Mouse (Mus musculus) induced T-regulatory cell, adult 2 months (primary cell): ENCODE measurements around the gene Cetn4.

Experiments
- DNase-seq: peaks from one replicate; pipeline ENCODE4 v3.0.0-alpha.2; 2012; ENCODE audit warnings: low read depth

The Cetn4 gene

DNA sequence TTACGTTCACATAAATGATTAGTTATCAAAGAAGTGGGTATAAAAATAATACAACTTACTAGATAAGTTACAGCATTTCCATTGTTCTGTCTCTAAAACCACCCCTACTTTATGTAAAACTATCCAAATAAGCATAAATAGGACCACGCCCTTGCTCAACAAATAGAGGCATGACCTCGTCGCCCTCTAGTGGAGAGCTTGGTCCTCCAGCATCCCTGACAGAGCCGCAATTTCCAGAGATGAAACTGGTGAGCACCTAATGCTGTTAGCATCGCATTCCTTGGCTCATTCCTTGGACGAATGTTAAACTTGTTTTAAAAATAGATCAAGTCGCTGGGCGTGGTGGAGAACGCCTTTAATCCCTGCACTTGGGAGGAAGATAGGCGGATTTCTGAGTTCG is 9.8 kb downstream of the Cetn4 start:
- DNase-seq, result peak; percentile 86

DNA sequence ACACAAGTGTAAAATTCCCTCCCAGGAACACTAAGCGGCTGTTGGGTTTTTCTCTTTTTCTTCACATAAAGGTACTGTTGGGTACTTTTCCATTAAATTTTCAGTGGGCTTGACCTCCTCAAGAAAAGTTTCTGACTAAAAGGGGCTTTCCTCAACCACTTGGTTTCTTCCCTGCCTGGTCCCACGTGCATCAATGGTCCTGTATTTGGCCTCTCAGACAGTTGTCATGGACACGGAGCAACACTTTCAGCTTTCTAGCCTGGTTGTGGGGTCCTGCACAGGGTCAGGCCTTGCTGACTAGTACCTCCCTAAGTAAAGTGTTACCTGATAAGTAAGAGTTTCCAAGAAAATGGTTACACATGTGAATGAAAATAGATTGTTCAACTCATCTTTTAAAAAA is 13.0 kb downstream of the Cetn4 start:
- no peak for DNase-seq

DNA sequence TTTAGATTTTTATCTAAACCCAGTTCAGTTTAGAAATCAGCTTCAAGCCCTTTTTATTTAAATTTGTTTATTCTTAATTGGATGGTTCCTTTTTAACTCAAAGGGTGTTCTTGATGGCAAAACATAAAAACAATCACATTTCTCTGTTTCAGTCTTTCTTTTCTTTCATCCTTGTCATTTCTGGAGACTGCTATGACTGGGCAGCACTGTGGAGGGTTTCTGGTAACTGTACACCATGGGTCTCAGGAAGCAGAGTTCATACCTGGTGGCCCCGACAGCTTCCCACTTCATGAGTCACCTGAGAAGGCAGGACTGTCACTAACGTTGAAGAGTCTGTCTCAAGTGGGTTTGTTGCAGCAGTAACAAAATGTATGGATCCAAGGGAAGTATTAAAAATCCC is 19.9 kb downstream of the Cetn4 start:
- peak; percentile 55 for DNase-seq

DNA sequence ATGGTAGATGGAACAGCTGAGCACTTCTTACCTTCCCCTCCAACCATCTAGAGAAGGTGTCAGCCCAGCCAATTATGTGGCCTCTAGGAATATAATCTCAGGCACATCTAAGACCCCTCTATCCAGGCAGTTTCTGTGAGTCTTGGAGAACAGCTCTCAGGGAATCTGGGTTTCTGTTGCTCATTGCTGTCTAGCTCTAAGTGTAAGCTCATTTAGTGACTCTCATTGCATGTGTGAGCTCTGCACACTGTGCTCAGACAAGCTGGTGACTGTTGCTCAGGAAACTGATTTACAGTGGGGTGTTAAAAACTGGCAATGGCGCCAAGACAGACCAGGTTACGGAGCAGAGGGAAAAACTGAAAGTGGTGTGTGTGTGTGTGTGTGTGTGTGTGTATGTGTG is 20.6 kb downstream of the Cetn4 start:
- no peak for DNase-seq

DNA sequence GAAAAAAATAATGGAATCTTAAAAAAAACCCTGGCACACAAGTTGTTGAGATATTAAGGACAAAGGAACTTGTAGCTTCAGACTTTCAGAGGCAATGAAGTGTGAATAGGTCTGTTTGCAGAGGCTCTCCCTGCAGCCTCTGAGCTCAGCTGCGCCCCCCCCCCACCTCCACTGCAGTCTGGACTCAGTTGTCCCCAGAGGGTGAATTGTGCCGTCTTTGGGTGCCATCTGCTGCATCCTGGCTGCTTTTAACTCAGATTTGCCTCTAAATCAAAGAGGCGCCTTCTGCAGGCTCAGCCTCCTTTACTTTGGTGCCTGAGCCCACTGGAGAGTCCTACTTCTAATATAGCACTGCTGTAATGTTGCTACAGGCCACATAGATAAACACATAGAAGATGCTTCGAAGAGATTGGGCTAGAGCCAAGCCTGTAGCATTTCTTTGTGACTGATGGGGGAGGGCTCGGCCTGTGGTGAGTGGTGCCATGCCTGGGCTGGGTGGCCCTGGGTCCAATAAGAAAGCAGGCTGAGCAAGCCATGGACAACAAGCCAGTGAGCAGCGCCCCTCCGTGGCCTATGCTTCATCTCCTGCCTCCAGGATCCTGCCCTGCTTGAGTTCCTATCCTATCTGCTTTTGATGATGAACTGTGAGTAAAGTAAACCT is 21.5 kb downstream of the Cetn4 start:
- DNase-seq, result no peak

DNA sequence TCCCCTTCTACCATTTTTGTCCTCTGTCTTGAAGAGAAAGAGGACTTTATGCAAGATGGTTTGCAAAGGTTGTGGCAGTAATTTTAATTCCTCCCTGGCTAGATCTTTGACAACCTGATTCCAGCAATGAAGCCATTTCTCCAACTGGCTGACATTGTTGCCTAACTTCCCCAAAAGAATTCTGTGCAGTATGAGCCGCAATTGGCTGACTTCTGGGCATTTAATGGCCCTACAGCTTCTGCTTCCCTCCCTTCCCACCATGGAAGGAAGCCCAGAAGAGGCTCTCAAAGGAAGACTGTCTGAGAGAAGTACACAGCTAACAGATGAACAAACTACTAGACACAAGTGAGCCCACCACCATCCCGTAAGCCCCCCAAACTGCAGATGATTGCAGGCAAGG is 23.3 kb downstream of the Cetn4 start:
- DNase-seq, result no peak

DNA sequence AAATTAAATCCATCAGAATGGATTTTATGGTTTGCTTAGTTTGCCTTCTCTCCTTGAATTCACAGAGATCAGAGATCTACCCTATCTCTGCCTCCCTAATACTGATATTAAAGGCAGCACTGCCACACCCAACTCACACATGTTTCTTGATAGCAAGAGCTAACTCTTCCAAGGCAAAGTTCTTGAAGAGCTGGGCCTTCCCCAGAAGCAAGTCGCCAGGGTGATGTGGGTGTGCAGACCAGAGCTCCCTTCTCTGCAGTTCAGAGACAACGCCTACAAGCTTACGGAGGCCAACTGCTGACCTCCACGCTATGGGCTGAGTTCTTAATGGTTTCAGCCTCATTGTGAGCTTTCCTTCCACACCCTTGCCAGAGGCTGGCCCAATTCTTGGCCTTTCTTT is 29.3 kb downstream of the Cetn4 start:
- DNase-seq, result no peak

DNA sequence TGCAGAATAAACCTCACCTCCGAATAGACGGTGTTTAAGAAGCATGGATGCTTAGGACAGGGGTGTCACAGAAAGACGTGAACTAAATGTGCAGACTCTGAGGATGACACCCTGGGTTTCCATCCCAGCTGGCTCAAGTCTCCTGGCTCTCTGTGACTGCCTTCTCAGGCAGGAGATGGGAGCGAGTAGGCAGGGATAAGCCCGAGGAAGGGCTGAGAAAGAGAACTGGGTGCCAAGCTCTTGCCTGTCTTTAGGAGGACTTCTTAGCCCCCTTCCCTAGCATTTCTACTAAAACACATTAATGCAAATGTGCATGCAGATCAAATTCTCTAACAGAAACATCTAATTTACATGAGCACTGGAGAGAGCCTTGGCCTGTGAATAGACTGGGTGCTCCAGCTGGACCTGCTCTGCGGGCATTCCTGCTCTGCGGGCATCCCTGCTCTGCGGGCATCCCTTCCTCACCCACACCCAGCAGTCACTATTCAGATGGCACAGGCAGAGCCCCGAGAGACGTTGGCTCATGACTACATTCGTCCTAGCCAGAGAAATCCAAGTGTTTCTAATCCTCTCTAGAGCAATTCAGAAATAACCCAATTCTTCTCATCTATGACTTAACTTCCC is 30.1 kb downstream of the Cetn4 start:
- DNase-seq, result no peak

DNA sequence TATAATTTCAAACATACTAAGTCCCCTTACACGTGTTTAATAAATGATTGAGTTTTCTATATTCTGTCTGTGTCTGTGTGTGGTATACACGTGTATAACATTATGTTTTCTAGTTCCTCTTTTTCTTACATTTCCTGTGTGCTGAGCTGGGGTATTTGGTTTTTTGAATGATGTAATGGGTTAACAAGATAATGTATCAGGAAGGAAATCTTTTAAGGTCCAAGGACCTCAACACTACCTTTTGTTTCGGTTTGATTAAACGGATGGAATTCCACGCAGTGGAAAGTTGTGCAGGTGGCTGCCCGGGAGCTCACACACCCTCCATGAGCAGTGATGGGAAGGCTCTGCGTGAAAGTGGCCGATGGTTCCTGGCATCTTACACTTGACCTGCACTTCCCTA is 31.6 kb downstream of the Cetn4 start:
- DNase-seq, result no peak

DNA sequence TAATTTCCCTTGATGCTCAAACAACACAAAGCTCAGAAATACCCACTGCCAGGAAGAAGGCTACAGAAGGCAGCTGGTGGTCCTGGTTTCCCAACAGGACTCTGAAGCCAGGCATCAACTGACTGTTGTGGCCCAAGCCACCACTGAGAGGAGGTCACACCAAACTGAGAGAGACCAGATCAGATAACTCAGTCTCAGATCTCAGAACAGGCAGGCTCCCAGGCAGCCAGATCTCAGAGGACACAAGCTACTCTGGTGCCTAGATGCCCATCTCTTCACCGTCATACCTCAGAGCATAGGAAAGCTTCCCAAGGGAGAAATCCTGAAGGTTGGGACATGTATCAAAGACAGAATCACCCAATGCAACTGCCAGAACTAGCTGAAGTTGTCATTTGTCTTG is 32.3 kb downstream of the Cetn4 start:
- no peak for DNase-seq

DNA sequence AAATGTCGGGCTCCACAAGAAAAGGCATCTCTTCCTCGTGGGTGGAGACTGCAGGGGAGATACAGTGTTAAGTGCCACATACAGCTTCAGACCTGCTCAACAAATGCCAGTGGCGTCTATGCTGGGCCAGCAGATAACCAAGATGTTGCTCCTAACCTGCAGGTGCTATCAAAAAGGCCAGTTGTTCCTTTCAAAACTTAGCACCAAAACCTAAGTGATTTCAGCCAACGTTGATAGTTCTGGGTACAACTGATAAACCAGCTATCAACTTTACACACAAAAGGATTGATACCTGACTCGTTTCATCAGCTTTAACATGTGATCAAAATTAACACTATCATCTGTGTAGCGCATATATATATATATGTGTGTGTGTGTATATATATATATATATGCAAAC is 37.8 kb downstream of the Cetn4 start:
- no peak for DNase-seq

DNA sequence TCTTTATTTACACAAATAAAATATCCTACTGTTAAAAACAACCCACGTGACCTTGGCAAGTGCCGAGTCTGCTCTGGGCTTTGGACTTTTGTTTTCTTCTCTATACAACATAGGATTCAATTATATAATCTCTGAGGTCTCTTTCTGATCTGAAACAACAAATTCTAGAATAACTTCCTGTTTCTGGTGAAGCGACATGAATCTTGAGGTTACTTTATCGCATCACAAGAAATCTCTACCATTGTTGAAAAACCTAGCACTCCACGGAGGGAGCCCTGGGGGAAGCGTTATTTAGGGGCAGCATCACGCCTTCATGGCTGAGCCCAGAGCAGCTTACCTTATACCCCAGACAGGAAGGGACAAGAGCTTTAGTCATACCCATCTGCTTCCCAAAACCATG is 39.4 kb downstream of the Cetn4 start:
- DNase-seq, result no peak

DNA sequence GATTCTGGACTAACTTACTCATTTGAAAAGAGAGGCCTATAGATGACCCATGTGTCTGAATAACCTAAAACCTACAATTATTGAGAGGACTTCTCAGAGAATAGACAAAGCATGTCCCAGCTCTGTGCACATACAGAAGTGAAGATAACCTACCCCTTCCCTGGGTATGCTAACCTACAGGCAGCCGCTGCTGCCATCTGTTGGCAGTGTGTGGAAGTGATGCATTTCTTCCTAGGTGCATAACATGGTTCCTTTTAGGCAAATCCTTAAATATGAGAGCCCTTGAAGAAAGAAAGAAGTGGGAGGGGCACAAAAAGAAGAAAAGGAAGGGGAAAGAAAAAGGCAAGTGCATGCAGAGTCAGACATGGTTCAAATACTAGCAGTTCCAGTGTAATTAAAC is 41.3 kb downstream of the Cetn4 start:
- DNase-seq, result peak; percentile 74

DNA sequence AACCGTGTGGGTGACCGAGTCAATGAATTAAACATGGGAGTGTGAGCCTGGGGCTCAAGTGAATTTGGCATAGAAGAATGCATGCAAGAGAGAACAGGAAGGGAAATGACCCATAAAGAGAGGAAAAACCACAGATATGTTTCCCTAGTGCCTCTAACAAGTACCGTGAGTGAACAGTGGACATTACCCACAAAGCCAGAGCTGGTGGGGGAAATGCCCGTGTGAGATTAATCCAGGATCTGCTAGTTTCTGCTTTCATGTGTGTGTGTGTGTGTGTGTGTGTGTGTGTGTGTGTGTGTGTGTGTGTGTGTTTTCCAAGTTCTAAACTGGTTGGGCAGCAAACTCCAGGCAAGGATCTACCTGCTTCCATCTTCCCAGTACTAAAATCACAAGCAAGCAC is 42.6 kb downstream of the Cetn4 start:
- DNase-seq, result no peak

DNA sequence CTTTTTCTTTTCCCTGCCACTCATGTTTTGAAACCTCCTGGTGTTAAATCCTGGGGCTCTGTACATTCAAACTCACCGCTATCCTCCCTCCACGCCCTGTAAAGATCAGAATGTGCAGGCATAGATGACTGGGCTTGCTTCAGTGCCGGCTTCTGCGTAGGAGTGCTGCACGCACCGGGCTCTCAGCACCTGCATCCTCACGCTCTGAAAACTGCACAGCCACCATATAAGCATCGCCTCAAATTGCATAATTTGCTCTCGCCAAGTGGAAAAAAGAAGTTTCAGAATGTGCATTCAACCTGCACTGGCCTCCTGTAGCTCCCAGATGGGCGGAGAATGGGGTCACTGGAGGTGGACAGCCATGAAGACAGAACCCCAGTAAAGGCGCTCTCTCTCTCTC is 44.2 kb downstream of the Cetn4 start:
- DNase-seq, result no peak

DNA sequence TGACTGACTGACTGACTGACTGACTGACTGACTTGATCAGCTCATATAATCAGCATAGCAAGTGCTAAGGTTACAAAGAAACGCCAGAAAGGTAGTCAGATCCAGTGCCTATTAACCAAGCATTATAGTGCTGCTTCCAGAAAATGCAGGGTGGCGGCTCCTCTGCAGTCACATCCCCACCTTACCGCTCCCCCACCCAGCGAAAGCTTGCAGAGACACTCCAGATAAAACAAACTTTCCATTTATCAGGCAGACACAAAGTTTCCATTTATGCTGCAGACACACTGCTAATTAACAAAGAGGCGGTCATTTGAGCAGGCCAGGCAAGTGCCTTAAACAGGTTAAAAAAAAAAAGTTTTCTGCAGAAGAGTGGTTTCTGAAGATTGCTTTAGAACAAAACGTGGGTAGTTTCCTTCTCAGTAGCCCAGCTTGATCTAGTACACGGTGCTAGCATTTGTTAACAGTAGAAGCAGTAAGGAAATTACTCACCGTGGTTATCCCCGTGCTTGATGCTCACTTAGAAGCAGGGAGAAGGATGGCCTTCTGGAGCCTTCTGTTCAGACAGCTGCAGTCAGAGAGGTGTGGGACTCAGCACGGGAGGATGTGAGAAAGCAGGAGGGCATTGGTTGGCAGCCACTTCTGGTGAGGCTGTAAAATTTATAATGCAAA is 53.0 kb downstream of the Cetn4 start:
- peak; percentile 34 for DNase-seq

DNA sequence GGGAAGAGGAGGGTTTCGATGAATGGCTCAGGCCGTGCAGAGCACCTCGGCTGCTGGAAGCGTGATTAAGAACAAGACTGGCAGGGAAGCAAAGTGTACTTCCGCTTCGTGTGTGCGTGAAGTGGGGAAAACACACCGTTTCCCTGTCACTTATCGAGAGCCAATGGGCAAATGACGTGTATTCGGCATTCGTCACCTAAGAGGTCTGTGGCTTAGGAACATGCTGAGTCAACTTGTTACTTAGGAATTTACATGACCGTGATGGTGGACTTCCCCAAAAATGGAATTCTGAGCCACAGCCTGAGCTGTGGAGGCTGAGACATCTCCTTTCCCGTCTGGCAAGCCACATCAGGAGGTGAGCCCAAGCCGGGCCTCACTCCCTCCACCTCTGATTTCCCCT is 54.7 kb downstream of the Cetn4 start:
- DNase-seq, result no peak
